Mouse (Mus musculus): Measurements from ENCODE around the gene Erc2. TPM values are rescaled to one million over a fixed set of nuclear protein-coding genes. Genes with fewer than 3 reads are reported as not detected.
"Not testable (repeated sequence)": the region's sequence is repeated elsewhere in the genome, so short reads cannot be mapped to it uniquely, and the experiment has no call there.

Erc2 gene
- polyA plus RNA-seq (2016; fragmentation: Nextera tagmentation; extraction: Ambion mirVana) = 7.8 and 9.1 TPM in 2 replicates

DNA sequence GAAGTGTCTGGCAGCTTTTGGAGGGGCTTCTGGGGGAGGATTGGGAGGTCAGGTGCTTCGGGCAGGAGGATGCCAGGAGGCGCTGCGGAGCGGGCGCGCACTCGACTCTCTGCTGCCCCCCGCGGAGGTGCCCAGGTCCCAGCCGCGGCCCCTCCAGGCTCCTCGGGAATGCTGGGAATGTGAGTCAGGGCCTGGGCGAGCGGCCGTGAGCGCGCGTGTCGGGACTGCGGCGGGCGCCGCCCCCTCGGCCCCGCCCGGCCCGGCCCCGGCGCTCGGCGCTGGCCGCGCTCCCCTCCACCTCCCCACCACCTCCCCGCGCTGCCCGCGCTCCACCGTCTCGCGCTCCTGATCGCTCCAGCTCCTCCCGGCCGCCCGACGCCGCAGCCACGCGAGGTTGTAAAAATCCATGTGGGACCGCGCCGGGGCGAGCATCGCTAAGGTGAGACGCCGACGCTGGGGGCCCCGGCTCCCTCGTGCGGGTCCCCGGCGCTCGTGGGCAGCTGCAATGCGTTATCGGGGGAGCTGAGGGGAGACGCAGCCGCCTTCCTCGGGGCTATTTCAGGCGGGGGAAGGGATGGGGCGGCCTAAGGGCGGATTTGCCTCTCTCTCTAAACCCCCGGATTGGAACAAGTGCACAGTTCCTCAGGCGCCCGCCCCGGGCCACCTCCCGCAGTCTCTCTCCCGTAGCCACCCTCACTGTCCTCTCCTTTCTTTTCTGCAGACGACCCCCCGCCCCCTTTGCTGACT lies at the start of gene Erc2:
TSS of gene Erc2 (plus strand) at position 253 of the 747 bp plus-strand sequence.
- WGBS = under 1% methylated on average over 72 of the region's 78 CpGs
- Histone ChIP-seq H3K27me3 (ENCODE audit: poor library complexity, severe bottlenecking) (peaks cover 22% of the 10 kb centered on the region), H3K9me3 (no peaks in the 10 kb centered on the region), H3K27ac (peak within 1 kb of the TSS; percentile 88), H3K4me3 (peak within 1 kb of the TSS; percentile 82), H3K36me3 (replicated peaks) (no peaks in the 10 kb centered on the region), H3K4me1 (peaks cover 21% of the 10 kb centered on the region)
- peak; percentile 77 for DNase-seq (ENCODE audit: extremely low spot score, low spot score)

DNA sequence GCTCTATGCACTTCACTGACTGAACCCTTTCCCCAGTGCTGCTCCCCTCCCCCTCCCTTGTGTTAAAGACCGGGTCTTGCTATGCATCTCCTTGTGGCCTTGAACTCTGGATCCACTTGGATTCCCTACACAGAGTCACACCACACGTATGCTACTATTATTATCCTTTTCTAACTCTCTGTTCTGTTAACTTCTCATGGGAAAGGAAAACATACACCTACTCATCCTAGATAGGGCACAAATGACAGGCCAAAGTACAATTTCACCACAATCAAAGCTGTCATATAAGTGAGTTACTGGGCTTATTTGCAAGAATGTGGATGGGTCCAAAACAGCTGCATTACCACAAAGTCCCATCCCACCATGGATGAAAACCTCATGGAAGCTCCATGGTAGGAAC lies 43.8 kb upstream of the Erc2 start:
- Histone ChIP-seq H3K4me3 (no peak overlapping the region), H3K36me3 (replicated peaks) (no peaks in the 10 kb centered on the region), H3K9me3 (peaks cover 12% of the 10 kb centered on the region), H3K27me3 (ENCODE audit: poor library complexity, severe bottlenecking) (no peaks in the 10 kb centered on the region), H3K27ac (no peak overlapping the region), H3K4me1 (no peaks in the 10 kb centered on the region)
- no peak for DNase-seq (ENCODE audit: extremely low spot score, low spot score)
- 82% methylated on average over 2 of the region's 2 CpGs for WGBS

DNA sequence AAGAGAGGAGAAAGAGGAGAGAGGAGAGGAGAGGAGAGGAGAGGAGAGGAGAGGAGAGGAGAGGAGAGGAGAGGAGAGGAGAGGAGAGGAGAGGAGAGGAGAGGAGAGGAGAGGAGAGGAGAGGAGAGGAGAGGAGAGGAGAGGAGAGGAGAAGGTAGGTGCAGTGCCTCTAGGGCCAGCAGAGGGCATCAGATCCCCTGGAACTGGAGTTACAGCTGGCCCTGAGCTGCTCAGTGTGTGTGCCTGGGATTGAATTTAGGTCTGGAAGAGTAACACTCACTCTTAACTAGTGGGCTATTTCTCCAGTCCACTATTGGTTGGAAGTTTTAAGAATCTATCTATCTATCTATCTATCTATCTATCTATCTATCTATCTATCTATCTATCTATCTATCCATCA lies 32.6 kb upstream of the Erc2 start:
- H3K9me3 ChIP-seq; H3K27ac ChIP-seq; H3K27me3 ChIP-seq (ENCODE audit: poor library complexity, severe bottlenecking); H3K36me3 ChIP-seq (replicated peaks); H3K4me3 ChIP-seq; H3K4me1 ChIP-seq; DNase-seq (ENCODE audit: extremely low spot score, low spot score): not testable (repeated sequence)

DNA sequence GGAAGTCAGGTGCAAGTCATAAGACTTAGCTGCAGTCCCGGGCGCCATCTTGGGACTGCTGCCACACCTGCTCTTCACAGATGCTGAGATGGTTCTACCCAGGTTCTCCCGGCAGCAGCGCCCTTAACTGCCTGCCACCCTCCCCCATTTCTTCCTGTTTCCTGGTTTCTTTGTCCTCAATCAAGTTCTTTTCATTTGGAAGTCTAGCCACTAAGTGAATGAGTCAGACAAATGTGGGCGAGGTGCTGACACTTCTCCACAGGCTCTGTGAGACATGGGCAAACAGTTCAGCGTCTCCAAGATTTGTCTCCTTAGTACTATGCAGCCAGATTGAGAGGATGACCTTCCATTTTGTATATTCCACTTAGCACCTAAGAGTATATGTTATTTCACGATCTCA lies 30.1 kb upstream of the Erc2 start:
- Histone ChIP-seq H3K27ac (no peak overlapping the region), H3K9me3 (no peaks in the 10 kb centered on the region), H3K4me3 (no peak overlapping the region), H3K4me1 (no peaks in the 10 kb centered on the region), H3K36me3 (replicated peaks) (no peaks in the 10 kb centered on the region), H3K27me3 (ENCODE audit: poor library complexity, severe bottlenecking) (no peaks in the 10 kb centered on the region)
- DNase-seq (ENCODE audit: extremely low spot score, low spot score) = no peak
- WGBS = 90% methylated on average over 7 of the region's 7 CpGs

DNA sequence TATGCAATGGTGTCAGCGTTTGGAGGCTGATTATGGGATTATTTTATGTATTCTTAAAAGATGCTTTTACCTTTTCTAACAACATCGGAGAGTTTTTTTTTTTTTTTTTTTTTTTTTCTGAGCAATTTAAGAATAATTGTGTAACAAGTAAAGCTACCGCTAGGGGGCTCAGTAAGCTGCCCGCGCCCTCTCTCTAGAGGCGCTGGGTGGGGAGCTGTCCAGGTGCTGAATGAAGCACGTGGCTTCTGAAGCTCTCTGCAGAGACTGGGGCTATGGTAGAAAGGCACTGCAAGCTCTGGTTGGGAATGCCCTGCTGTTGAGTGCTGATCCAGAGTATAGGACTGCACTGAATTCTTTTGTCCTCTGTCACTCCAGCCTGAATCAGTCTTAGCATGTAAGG lies 26.0 kb upstream of the Erc2 start:
- H3K4me3 ChIP-seq = no peak overlapping the region
- peak; percentile 74 for DNase-seq (ENCODE audit: extremely low spot score, low spot score)
- H3K27me3 ChIP-seq (ENCODE audit: poor library complexity, severe bottlenecking) = no peaks in the 10 kb centered on the region
- 10% methylated on average over 7 of the region's 7 CpGs for WGBS
- no peaks in the 10 kb centered on the region for H3K4me1 ChIP-seq
- no peak overlapping the region for H3K27ac ChIP-seq
- no peaks in the 10 kb centered on the region for H3K36me3 ChIP-seq (replicated peaks)
- no peaks in the 10 kb centered on the region for H3K9me3 ChIP-seq

DNA sequence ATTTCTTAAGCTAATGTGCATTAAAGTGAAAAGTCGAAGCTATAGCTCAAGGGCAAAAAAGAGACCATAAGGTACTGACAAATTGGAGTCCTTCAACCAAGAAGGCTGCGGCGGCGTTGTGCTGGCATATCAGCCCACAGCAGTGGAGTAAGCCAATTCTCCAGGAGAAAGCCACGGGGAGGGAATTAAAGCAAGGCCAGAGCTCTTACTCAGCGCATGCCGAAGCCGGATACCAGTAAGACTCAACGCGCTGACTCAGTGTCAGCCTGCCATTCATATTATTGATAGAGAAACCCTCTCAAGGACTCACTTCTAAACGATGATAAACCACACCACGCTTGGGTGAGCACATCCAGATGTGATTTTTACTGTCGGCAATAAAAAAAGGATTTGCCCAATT lies 20.1 kb upstream of the Erc2 start:
- Histone ChIP-seq H3K9me3 (no peaks in the 10 kb centered on the region), H3K4me1 (no peaks in the 10 kb centered on the region), H3K27me3 (ENCODE audit: poor library complexity, severe bottlenecking) (no peaks in the 10 kb centered on the region), H3K27ac (no peak overlapping the region), H3K4me3 (no peak overlapping the region), H3K36me3 (replicated peaks) (no peaks in the 10 kb centered on the region)
- no peak for DNase-seq (ENCODE audit: extremely low spot score, low spot score)
- 84% methylated on average over 13 of the region's 13 CpGs for WGBS

DNA sequence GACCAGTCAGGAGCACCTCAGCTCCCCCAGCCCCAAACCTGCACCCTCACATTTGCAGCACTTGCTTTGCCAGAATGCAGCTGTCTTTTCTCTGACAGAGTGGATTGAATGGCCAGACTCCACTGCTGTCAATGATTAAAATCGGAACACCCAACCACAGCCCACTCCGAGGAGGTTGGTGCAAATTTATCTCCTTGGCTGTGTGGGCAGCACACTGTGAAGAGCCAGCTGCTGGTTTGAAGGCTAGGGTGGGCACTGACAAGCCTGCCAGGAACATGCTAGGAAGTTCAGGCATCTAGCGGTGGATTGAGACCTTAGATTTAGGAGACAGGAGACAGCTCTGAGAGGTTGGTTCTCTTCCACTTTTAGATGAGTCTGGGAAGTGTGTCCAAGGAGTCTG lies 14.8 kb upstream of the Erc2 start:
- H3K27me3 ChIP-seq (ENCODE audit: poor library complexity, severe bottlenecking) = no peaks in the 10 kb centered on the region
- H3K4me3 ChIP-seq = no peak overlapping the region
- DNase-seq (ENCODE audit: extremely low spot score, low spot score) = no peak
- no peaks in the 10 kb centered on the region for H3K4me1 ChIP-seq
- no peak overlapping the region for H3K27ac ChIP-seq
- 76% methylated on average over 3 of the region's 3 CpGs for WGBS
- H3K36me3 ChIP-seq (replicated peaks) = no peaks in the 10 kb centered on the region
- H3K9me3 ChIP-seq = no peaks in the 10 kb centered on the region

DNA sequence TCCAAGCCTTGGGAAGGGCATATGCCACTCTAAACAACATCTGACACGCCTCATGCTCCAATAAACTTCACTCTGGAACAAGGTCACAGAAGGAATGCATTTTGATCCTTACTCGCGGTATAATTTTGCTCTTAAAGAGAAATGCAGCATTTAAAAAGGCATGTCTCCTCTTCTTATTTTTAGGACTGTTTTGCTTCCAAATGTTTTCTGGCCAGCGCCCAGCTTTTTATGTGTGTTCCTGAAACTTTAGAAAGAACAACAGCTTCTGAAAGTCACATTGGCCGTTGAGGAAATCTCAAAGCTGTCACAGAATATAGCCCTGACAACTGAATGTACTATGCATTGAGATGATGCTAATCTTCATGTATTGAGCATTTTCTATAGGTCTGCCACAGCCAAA lies 8.5 kb upstream of the Erc2 start:
- no peak overlapping the region for H3K4me3 ChIP-seq
- no peaks in the 10 kb centered on the region for H3K36me3 ChIP-seq (replicated peaks)
- no peaks in the 10 kb centered on the region for H3K4me1 ChIP-seq
- 82% methylated on average over 5 of the region's 5 CpGs for WGBS
- no peak overlapping the region for H3K27ac ChIP-seq
- no peaks in the 10 kb centered on the region for H3K9me3 ChIP-seq
- DNase-seq (ENCODE audit: extremely low spot score, low spot score) = no peak
- no peaks in the 10 kb centered on the region for H3K27me3 ChIP-seq (ENCODE audit: poor library complexity, severe bottlenecking)

DNA sequence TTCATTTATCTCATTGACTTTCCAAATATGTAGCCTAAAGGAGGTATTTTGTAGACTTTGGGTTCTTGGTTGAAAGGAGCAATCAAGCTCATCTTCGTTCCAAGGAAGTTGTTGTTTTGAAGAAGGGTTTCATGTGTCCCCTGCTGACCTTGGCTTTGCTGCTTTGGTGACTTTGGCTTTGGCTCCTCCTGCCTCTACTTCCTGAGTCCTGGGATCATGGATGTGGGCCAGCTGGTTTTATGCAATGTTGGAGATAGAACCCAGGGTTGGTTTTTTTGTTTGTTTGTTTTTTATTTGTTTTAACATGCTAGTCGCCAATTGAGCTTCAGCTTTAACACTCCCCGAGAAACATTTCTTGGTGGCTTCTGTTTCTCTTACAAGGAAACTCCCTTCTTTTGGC lies 4.9 kb upstream of the Erc2 start:
- no peak for DNase-seq (ENCODE audit: extremely low spot score, low spot score)
- H3K4me1 ChIP-seq = peaks cover 7% of the 10 kb centered on the region; the same call in 1 of the 2 replicates
- H3K4me3 ChIP-seq = no peak overlapping the region
- H3K9me3 ChIP-seq = no peaks in the 10 kb centered on the region
- H3K27ac ChIP-seq = no peak overlapping the region
- H3K27me3 ChIP-seq (ENCODE audit: poor library complexity, severe bottlenecking) = peaks cover 9% of the 10 kb centered on the region
- no peaks in the 10 kb centered on the region for H3K36me3 ChIP-seq (replicated peaks)
- WGBS = 89% methylated on average over 3 of the region's 3 CpGs

DNA sequence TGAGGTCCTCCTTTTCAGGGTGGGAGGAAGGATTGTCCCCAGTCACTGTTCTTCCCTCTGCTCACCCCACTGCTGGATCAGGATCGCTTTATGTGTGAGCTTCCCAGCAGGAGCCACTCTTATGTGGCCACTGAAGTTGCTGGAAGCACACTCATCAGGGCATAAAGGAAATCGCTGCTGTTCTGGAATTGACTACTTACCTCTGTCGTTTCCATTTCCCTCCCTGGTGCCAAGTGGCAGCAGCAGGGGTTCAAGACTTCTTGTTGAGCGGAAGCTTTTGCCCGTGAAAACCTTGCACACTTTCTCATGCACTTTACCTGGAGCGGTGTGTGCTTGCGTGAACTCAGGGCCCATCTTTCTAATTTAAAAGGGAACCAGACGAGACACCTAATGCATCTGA lies 652 bp upstream of the Erc2 start:
- no peak for DNase-seq (ENCODE audit: extremely low spot score, low spot score)
- Histone ChIP-seq H3K27me3 (ENCODE audit: poor library complexity, severe bottlenecking) (peaks cover 22% of the 10 kb centered on the region), H3K4me1 (peaks cover 21% of the 10 kb centered on the region), H3K27ac (no peak overlapping the region), H3K4me3 (peak overlapping the region; percentile 82; the same call in 1 of the 2 replicates), H3K9me3 (no peaks in the 10 kb centered on the region), H3K36me3 (replicated peaks) (no peaks in the 10 kb centered on the region)
- WGBS = 46% methylated on average over 8 of the region's 8 CpGs

DNA sequence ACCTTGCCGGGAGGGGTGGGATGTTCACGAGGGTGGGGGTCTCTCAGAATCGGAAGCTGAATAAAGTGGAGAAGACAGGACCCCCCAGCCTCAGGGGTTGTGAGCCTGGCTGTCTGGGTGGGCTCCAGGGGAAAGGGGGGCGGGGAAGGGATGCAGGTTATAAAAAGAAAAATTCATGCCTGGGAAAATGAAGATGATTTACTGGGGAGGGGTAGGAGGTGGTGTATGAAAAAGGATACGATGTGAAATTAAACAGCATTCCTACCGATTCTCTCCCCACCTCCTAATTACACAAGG lies 643 bp downstream of the Erc2 start:
- Histone ChIP-seq H3K4me3 (peak overlapping the region; percentile 82), H3K27ac (peak overlapping the region; percentile 88), H3K9me3 (no peaks in the 10 kb centered on the region), H3K36me3 (replicated peaks) (no peaks in the 10 kb centered on the region), H3K27me3 (ENCODE audit: poor library complexity, severe bottlenecking) (peaks cover 22% of the 10 kb centered on the region), H3K4me1 (peaks cover 21% of the 10 kb centered on the region)
- no peak for DNase-seq (ENCODE audit: extremely low spot score, low spot score)
- 2% methylated on average over 6 of the region's 6 CpGs for WGBS

DNA sequence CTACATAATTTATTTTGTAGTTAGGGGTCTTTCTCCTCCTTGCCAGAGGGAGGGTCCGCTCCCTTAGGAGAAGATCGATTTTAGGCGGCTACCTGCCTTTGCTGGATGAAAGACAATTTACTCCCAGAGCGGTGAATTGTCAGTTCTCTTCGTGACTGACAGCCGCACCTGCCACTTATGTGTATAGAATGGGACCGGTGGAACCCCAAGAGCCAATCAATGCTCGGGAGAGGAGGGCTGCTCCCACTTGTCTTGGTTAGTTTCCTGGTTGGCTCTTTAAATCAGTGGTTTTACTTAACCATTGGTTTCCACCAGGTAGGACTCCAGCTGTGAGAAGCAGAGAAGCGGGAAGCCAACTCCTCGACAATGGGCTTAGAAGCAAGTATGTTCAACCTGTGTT lies 1.1 kb downstream of the Erc2 start:
- 4% methylated on average over 10 of the region's 10 CpGs for WGBS
- H3K4me1 ChIP-seq = peaks cover 21% of the 10 kb centered on the region
- no peaks in the 10 kb centered on the region for H3K36me3 ChIP-seq (replicated peaks)
- H3K27ac ChIP-seq = no peak overlapping the region
- peak; percentile 34 for DNase-seq (ENCODE audit: extremely low spot score, low spot score)
- H3K27me3 ChIP-seq (ENCODE audit: poor library complexity, severe bottlenecking) = peaks cover 22% of the 10 kb centered on the region
- H3K4me3 ChIP-seq = peak overlapping the region; percentile 82
- no peaks in the 10 kb centered on the region for H3K9me3 ChIP-seq

DNA sequence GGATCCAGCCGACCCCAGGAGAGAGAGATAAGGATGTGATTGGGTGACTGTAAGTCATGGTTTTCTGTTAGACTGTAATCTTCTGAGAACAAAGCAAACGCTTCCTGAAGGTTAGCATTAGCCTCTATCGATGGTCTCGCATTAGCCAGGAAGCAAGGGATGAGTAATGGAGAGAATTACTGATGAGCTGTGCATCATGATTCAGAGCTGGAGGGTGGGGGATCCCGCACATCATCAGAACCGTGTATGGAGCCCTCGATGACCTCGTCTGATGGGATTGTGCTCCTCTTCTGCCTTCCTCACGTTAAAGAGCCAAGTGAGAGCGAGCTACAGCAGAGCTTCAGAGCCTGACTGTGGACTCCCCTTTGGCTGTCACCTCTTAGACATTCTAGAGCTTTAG lies 6.5 kb downstream of the Erc2 start:
- 84% methylated on average over 10 of the region's 10 CpGs for WGBS
- Histone ChIP-seq H3K9me3 (no peaks in the 10 kb centered on the region), H3K27me3 (ENCODE audit: poor library complexity, severe bottlenecking) (peaks cover 9% of the 10 kb centered on the region), H3K36me3 (replicated peaks) (no peaks in the 10 kb centered on the region), H3K27ac (no peak overlapping the region), H3K4me3 (no peak overlapping the region), H3K4me1 (peaks cover 14% of the 10 kb centered on the region)
- no peak for DNase-seq (ENCODE audit: extremely low spot score, low spot score)

All from forebrain, embryonic 10.5 days (tissue).